Mouse (Mus musculus) liver, embryonic 14.5 days (tissue): ENCODE results near the gene Trappc10.

Experiments
- CTCF ChIP-seq: IDR thresholded peaks from 2 replicates; pipeline ENCODE4 v1.5.1; 2016; ENCODE audit warnings: antibody characterized with exemption, low read depth, control low read depth
- EP300 ChIP-seq: IDR thresholded peaks from 2 replicates; pipeline ENCODE4 v1.6.1; 2016; ENCODE audit warnings: antibody characterized with exemption, low read depth

GRCm38 (mm10) chr10:78139572-78140250, 104.7 kb downstream of the Trappc10 start:
- no peak for TF ChIP-seq CTCF
- no peak for TF ChIP-seq EP300
